In genomic region chr10:60350805-60351167, GRCm38 (mm10) we compare ENCODE assay signal across 8 mouse cellular contexts. TPM values are rescaled to one million over a fixed set of nuclear protein-coding genes. Genes with fewer than 3 reads are reported as not detected.
DNase-seq lines count a peak whose midpoint lies in the region; ATAC-seq and TF ChIP-seq lines count a peak whose summit lies in the region.

No protein-coding gene starts in this region.

- intact Hi-C loops in left cerebral cortex, postnatal 4 days (cut with DNase I): no loop called here

- H3K9ac ChIP-seq in hindbrain, embryonic 13.5 days: no peak overlapping the region
- H3K9ac ChIP-seq in midbrain, embryonic 14.5 days (replicated peaks; ENCODE audit: low read length): no peak overlapping the region

- no peaks in the 10 kb centered on the region for H3K9me3 ChIP-seq in hindbrain, embryonic 13.5 days
- H3K9me3 ChIP-seq in midbrain, embryonic 14.5 days (ENCODE audit: control insufficient read depth, low read length): no peaks in the 10 kb centered on the region

- no peaks in the 10 kb centered on the region for H3K36me3 ChIP-seq in hindbrain, embryonic 13.5 days
- H3K36me3 ChIP-seq in midbrain, embryonic 14.5 days (ENCODE audit: control insufficient read depth, insufficient read depth, low read length): no peaks in the 10 kb centered on the region

- peak; percentile 87 for ATAC-seq in frontal cortex, adult (ENCODE audit: low TSS enrichment)
- no peak for ATAC-seq in hindbrain, embryonic 13.5 days (ENCODE audit: low FRiP score)
- peak; percentile 32; the same call in 1 of the 2 replicates for ATAC-seq in midbrain, embryonic 14.5 days (ENCODE audit: low FRiP score, low TSS enrichment)

- 61% methylated on average over 3 of the region's 3 CpGs for WGBS in cerebellum, adult 2 months
- WGBS in hindbrain, embryonic 13.5 days: 57% methylated on average over 3 of the region's 3 CpGs
- WGBS in midbrain, embryonic 14.5 days: 58% methylated on average over 3 of the region's 3 CpGs

- H3K27ac ChIP-seq in cerebellum, adult 2 months (ENCODE audit: insufficient read depth, low read length): no peak overlapping the region
- peak overlapping the region; percentile 68 for H3K27ac ChIP-seq in hindbrain, embryonic 13.5 days
- no peak overlapping the region for H3K27ac ChIP-seq in midbrain, embryonic 14.5 days (replicated peaks; ENCODE audit: low read depth, low read length)

- TF ChIP-seq CTCF in cerebellum, adult 2 months (IDR thresholded peaks at IDR 0.05; ENCODE audit: borderline replicate concordance, insufficient read depth, low read depth, low read length): no peak

- H3K4me1 ChIP-seq in cerebellum, adult 2 months (ENCODE audit: control insufficient read depth, insufficient read depth, low read length): no peaks in the 10 kb centered on the region
- peaks cover 57% of the 10 kb centered on the region for H3K4me1 ChIP-seq in hindbrain, embryonic 13.5 days (replicated peaks)
- H3K4me1 ChIP-seq in midbrain, embryonic 14.5 days (ENCODE audit: control insufficient read depth, insufficient read depth, low read length): peaks cover 13% of the 10 kb centered on the region; the same call in 1 of the 2 replicates

- DNase-seq in cerebellum, adult 2 months: peak; percentile 25 to 43
- DNase-seq in cerebellum, adult 11-12 months: no peak
- peak; percentile 77 for DNase-seq in c-Kit-negative CD71-positive TER-119-positive erythroid progenitor cells, embryonic 14.5 days (ENCODE audit: low read depth, low spot score)
- peak; percentile 64 for DNase-seq in left cerebral cortex, postnatal 4 days
- peak; percentile 76 for DNase-seq in midbrain, embryonic 14.5 days
- DNase-seq in spleen, postnatal 36 days (ENCODE audit: low spot score in 2 of 2): peak; percentile 92

- H3K27me3 ChIP-seq in cerebellum, adult 2 months (ENCODE audit: control insufficient read depth, insufficient read depth, low read length): peaks cover 2% of the 10 kb centered on the region; the same call in 1 of the 2 replicates
- peaks cover 23% of the 10 kb centered on the region for H3K27me3 ChIP-seq in hindbrain, embryonic 13.5 days
- H3K27me3 ChIP-seq in midbrain, embryonic 14.5 days (ENCODE audit: control insufficient read depth, insufficient read depth, low read length): peaks cover 14% of the 10 kb centered on the region

- TF ChIP-seq POLR2A in cerebellum, adult 2 months (IDR thresholded peaks at IDR 0.05; ENCODE audit: borderline replicate concordance, insufficient read depth, low read length): no peak

- no peak overlapping the region for H3K4me2 ChIP-seq in hindbrain, embryonic 13.5 days
- H3K4me2 ChIP-seq in midbrain, embryonic 14.5 days (ENCODE audit: low read length): peak overlapping the region; percentile 15; the same call in 1 of the 2 replicates

- no peak overlapping the region for H3K4me3 ChIP-seq in cerebellum, adult 2 months (replicated peaks; ENCODE audit: insufficient read depth, low read depth, low read length)
- H3K4me3 ChIP-seq in hindbrain, embryonic 13.5 days: no peak overlapping the region
- no peak overlapping the region for H3K4me3 ChIP-seq in midbrain, embryonic 14.5 days (replicated peaks; ENCODE audit: low read depth, low read length)

RNA-seq across cellular contexts. Expression of gene Vsir, which starts 4.1 kb away (rescaled TPM):
- 15.8 and 17.0 TPM in 2 replicates for polyA plus RNA-seq in cerebellum, adult 2 months (2012; rRNA removed)
- 2.2 and 2.3 TPM in 2 replicates for polyA plus RNA-seq in hindbrain, embryonic 13.5 days (2015; fragmentation: Nextera tagmentation; extraction: Ambion mirVana)
- total RNA-seq in left cerebral cortex, postnatal 4 days (2021): 1 to 10 TPM; 5.8 to 6.4 TPM
- 1.1 and 2.7 TPM in 2 replicates for polyA plus RNA-seq in midbrain, embryonic 14.5 days (2014; fragmentation: Nextera tagmentation; extraction: Ambion mirVana)

RNA-seq across cellular contexts. Expression of gene Gm17455, which starts 48.7 kb away (rescaled TPM):
- polyA plus RNA-seq in cerebellum, adult 2 months (2012; rRNA removed): 1.7 TPM in 2 replicates
- polyA plus RNA-seq in hindbrain, embryonic 13.5 days (2015; fragmentation: Nextera tagmentation; extraction: Ambion mirVana): 9.3 and 13.2 TPM in 2 replicates
- 1 to 10 TPM; 1.2 to 2.1 TPM for total RNA-seq in left cerebral cortex, postnatal 4 days (2021)
- polyA plus RNA-seq in midbrain, embryonic 14.5 days (2014; fragmentation: Nextera tagmentation; extraction: Ambion mirVana): 7.6 and 9.8 TPM in 2 replicates
